Mouse (Mus musculus): ENCODE results near the gene Gm5129.
"Not testable (repeated sequence)": the region's sequence is repeated elsewhere in the genome, so short reads cannot be mapped to it uniquely, and the experiment has no call there.

Gene Gm5129

GRCm38 (mm10) chr5:29735557-29736061, at the start of gene Gm5129, which contains the start of gene Dnajb6:
Gene Gm5129 (minus strand): TSS chr5:29735936.
Gene Dnajb6 (plus strand): TSS chr5:29735688.
- DNase-seq (ENCODE audit: low read depth, low spot score): peak; percentile 88

DNA sequence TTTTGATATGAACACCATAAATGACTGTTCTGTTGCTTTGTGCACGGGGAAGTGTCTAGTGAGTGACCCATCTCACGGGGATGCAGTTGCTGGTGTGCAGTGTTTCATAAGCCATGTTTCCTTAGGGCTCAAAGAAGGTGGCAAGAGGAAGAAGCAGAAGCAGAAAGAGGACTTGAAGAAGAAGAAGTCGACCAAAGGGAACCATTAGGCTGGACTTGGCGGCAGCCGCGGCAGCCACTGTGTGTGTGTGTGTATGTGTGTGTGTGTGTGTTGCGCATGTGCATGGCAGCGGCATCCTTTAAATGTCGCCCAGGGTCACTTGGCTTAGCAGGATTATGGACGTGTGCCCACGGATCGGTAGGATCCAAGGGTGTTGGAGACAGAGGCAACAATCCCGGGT, 49.2 kb upstream of the Gm5129 start:
- DNase-seq (ENCODE audit: low read depth, low spot score): not testable (repeated sequence)

GRCm38 (mm10) chr5:29782261-29782660, 46.5 kb upstream of the Gm5129 start:
- DNase-seq (ENCODE audit: low read depth, low spot score): no peak

- not testable (repeated sequence) for DNase-seq (ENCODE audit: low read depth, low spot score)
These were observed 44.0 kb upstream of the Gm5129 start for GRCm38 (mm10) chr5:29779733-29780132.

GRCm38 (mm10) chr5:29778029-29778428, 42.3 kb upstream of the Gm5129 start:
- DNase-seq (ENCODE audit: low read depth, low spot score): no peak

DNA sequence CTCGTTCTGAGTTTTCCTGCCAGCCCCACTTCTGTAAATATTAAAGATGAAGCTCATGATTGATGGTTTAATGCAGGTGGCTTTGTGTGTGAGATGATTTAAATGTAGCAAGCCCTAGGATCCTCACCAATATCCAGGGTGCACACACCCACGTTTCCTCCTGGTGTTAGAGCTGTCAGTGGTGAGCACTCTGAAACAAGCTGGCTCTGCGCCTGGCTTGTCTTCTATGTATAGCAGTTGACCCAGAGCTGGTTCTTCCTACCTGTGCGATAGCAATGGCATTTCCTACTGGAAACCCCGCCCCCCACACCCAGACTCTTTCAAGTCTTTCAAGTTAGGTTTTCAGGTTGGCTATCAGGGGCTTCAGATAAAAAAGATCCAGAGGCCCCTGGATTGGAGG, 39.7 kb upstream of the Gm5129 start:
- no peak for DNase-seq (ENCODE audit: low read depth, low spot score)

- DNase-seq (ENCODE audit: low read depth, low spot score): no peak
These were observed 37.9 kb upstream of the Gm5129 start for GRCm38 (mm10) chr5:29773460-29774150.

GRCm38 (mm10) chr5:29772651-29773330, 37.1 kb upstream of the Gm5129 start:
- DNase-seq (ENCODE audit: low read depth, low spot score): no peak

DNA sequence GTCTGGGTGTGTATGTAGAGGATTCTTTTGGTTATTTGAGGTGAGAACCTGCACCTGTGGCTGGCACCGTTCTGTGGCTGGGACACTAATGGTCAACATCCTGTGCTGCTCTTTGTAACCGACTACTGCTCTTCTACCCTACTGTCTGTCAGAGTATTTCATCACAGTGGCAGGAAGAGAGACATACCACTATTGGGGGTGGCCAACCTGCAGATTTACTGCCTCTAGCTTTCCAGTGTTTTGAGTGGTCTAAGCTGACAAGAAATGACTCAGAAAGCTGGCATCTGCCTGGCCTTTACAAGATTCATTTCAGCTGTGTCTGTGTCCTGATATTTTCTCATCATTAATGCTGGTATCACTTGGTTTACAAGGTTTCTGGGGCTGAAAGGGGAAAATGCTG, 36.3 kb upstream of the Gm5129 start:
- no peak for DNase-seq (ENCODE audit: low read depth, low spot score)

- DNase-seq (ENCODE audit: low read depth, low spot score): peak; percentile 4
These were observed 35.2 kb upstream of the Gm5129 start for GRCm38 (mm10) chr5:29770935-29771334.

GRCm38 (mm10) chr5:29759318-29759717, 23.6 kb upstream of the Gm5129 start:
- no peak for DNase-seq (ENCODE audit: low read depth, low spot score)

GRCm38 (mm10) chr5:29752894-29753293, 17.2 kb upstream of the Gm5129 start:
- DNase-seq (ENCODE audit: low read depth, low spot score): no peak

- no peak for DNase-seq (ENCODE audit: low read depth, low spot score)
These were observed 15.6 kb upstream of the Gm5129 start for GRCm38 (mm10) chr5:29751306-29751705.

DNA sequence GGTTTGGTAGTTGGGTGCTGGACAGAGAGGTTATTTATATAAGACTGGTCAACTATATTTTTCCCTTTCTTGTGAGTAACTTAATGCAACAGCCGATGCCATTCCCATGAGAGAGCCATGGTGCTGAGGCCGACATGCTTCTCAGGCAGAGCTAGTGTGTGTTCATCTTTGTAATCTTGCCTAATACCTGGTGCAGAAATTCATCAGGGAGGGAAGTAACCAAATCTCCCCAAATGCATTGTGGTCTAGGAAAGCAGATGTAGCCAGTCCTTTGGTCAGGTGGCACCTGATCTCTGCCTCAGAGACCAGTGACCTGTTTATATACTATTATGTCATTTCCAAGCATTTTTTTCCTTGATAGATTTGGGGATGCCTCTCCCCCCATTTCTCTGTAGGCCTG, 11.9 kb upstream of the Gm5129 start:
- DNase-seq (ENCODE audit: low read depth, low spot score): no peak

- DNase-seq (ENCODE audit: low read depth, low spot score): no peak
These were observed 5.4 kb upstream of the Gm5129 start for GRCm38 (mm10) chr5:29741093-29741492.

DNA sequence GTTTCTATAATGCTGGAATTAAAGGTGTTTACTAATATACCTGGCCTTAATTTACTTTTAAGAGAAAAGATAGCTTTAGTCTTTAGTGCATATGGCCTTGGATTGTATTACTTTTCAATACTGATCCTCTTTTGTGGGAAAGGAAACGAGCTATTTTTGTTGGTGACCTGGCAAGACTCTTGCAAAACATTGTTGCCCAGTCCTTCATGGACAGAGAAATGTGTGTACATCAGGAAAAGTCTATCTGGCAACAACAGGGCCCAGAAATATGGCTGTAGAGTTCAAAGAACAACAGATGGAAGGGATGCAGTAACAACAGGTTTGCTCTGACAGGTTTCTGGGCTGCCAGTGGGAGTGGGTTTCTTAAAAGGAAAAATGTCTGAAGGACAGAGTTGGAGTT, 4.9 kb upstream of the Gm5129 start:
- no peak for DNase-seq (ENCODE audit: low read depth, low spot score)

GRCm38 (mm10) chr5:29738076-29738475, 2.3 kb upstream of the Gm5129 start:
- no peak for DNase-seq (ENCODE audit: low read depth, low spot score)

GRCm38 (mm10) chr5:29737471-29737870, 1.7 kb upstream of the Gm5129 start:
- DNase-seq (ENCODE audit: low read depth, low spot score): no peak

- DNase-seq (ENCODE audit: low read depth, low spot score): no peak
These were observed 1.2 kb upstream of the Gm5129 start for GRCm38 (mm10) chr5:29736942-29737341.

- peak; percentile 29 for DNase-seq (ENCODE audit: low read depth, low spot score)
These were observed 551 bp upstream of the Gm5129 start for GRCm38 (mm10) chr5:29736073-29736900.

- no peak for DNase-seq (ENCODE audit: low read depth, low spot score)
These were observed 765 bp downstream of the Gm5129 start for GRCm38 (mm10) chr5:29734831-29735510.
